Mouse (Mus musculus): Measurements from ENCODE around the gene Luc7l.

The Luc7l gene

GRCm38 (mm10) chr17:26252539-26253251 lies at the start of gene Luc7l:
Gene Luc7l (plus strand): TSS chr17:26252896.
- DNase-seq (ENCODE audit: low spot score): peak; percentile 95

DNA sequence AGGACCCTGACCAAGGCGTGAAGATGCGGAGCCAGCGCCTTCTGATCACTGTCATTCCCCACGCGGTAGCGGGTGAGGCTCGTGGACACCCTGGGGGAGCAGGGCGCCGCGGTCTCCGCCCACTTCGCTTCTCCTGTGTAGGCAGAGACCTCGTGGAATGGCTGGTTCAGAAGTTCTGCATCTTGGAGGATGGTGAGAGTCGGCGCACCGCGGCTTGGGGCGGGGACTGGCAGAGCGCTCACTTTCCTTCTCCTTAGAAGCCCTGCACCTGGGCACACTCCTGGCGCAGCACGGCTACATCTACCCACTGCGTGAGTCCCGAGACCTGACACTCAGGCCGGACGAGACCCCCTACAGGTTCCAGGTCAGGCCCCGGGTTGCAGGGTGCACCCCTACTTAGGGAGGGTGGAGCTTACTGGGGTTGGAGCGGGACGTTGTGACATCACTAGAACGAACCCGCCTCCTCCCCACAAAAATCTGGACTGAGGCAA lies 49.3 kb upstream of the Luc7l start:
- DNase-seq (ENCODE audit: low spot score): no peak

- DNase-seq (ENCODE audit: low spot score): no peak
These were observed 47.9 kb upstream of the Luc7l start for GRCm38 (mm10) chr17:26204766-26205165.

GRCm38 (mm10) chr17:26206392-26206791 lies 46.3 kb upstream of the Luc7l start:
- no peak for DNase-seq (ENCODE audit: low spot score)

- DNase-seq (ENCODE audit: low spot score): no peak
These were observed 45.0 kb upstream of the Luc7l start, which contains the start of gene Arhgdig for GRCm38 (mm10) chr17:26207686-26208085. Gene Arhgdig (minus strand): TSS chr17:26207786.

- no peak for DNase-seq (ENCODE audit: low spot score)
These were observed 40.5 kb upstream of the Luc7l start for GRCm38 (mm10) chr17:26212241-26212640.

DNA sequence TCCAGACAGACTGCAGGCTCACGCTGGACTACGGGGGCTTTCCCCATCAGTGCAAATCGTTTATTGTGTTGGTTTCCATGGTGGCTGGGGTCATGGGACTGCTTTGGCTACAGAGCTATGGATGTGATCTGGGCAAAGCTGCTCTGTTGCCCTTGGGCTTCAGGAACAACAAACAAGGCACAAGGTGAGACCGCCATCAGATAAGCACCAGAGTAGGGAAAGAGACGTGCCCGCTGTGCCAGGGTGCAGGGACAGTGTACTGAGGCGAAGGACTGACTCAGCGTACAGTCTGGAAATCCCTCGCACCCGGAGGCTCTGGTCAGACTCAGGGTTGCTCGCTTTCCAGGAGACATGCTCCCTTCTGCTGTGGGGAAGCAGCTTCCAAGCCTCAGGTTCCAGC lies 40.0 kb upstream of the Luc7l start:
- no peak for DNase-seq (ENCODE audit: low spot score)

DNA sequence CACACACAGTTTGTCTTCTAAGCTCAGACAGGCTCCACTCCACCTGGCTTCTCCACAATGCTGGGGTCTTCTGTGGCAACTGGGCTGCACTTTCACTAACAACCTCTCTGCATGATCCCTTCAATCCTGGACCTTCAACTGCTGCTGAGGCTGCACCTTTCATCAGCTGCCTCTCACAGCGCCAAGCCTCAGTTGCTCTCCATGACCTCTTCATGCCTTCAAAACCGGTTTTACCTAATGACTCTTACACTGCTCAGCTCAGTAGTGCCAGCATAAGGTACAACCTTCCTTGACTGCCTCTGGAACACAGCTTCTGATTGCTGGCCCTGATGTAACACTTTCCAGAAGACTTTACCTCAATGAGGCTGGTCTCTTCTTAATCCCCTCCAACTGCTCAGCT lies 31.2 kb upstream of the Luc7l start:
- no peak for DNase-seq (ENCODE audit: low spot score)

DNA sequence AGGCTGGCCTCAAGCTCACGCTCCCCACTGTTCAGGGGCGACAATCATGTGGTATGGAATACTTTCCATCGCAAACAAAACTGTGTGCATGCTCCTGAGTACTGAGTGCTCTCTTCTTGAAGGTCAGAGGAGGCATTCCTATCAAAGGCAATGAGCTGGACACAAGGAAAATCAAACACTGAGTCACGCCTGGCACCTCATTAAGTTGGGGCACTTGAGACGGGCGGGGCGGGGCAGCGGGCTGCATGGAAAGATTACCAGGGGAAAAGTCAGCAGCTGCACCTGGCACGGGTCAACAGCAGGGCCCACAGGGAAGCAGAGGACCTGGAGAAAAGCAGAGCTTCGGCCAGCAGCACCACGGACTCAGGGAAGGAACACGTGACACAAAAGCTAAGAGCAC lies 27.5 kb upstream of the Luc7l start:
- no peak for DNase-seq (ENCODE audit: low spot score)

GRCm38 (mm10) chr17:26229776-26230175 lies 22.9 kb upstream of the Luc7l start:
- no peak for DNase-seq (ENCODE audit: low spot score)

GRCm38 (mm10) chr17:26231156-26231555 lies 21.5 kb upstream of the Luc7l start:
- no peak for DNase-seq (ENCODE audit: low spot score)

GRCm38 (mm10) chr17:26232863-26233262 lies 19.8 kb upstream of the Luc7l start:
- no peak for DNase-seq (ENCODE audit: low spot score)

- DNase-seq (ENCODE audit: low spot score): no peak
These were observed 18.3 kb upstream of the Luc7l start for GRCm38 (mm10) chr17:26234386-26234785.

GRCm38 (mm10) chr17:26235077-26235815 lies 17.4 kb upstream of the Luc7l start:
- DNase-seq (ENCODE audit: low spot score): no peak

- no peak for DNase-seq (ENCODE audit: low spot score)
These were observed 15.0 kb upstream of the Luc7l start for GRCm38 (mm10) chr17:26237667-26238066.

DNA sequence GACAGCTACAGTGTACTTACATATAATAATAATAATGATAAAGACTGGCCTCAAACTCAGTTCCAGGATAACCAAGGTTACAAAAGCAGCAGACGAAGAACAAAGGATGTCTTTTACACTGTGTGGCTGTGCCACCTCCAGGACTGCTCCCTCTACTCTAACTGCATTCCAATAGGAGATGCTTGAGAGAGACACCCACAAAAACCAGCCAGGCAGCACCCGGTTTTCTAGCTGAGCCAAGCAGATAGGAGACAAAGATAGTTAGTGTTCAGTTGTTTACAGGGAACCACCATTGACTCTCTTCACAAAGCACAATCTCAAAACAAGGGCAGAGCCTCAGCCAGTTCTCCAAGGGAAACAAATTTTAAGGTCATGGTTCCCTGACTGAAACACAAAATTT lies 13.1 kb upstream of the Luc7l start:
- DNase-seq (ENCODE audit: low spot score): no peak

- DNase-seq (ENCODE audit: low spot score): no peak
These were observed 12.4 kb upstream of the Luc7l start for GRCm38 (mm10) chr17:26240120-26240790.

- DNase-seq (ENCODE audit: low spot score): no peak
These were observed 11.7 kb upstream of the Luc7l start for GRCm38 (mm10) chr17:26240990-26241389.

- no peak for DNase-seq (ENCODE audit: low spot score)
These were observed 9.1 kb upstream of the Luc7l start for GRCm38 (mm10) chr17:26243471-26244100.

- peak; percentile 81 for DNase-seq (ENCODE audit: low spot score)
These were observed 8.4 kb upstream of the Luc7l start, which contains the start of gene Fam234a for GRCm38 (mm10) chr17:26244101-26244841. Gene Fam234a (minus strand): TSS chr17:26244242.

- DNase-seq (ENCODE audit: low spot score): no peak
These were observed 684 bp upstream of the Luc7l start for GRCm38 (mm10) chr17:26251886-26252538.
